Mouse (Mus musculus): ENCODE data around the gene Tubgcp2.

Gene Tubgcp2

GRCm38 (mm10) chr7:140036281-140037170 is at the start of gene Tubgcp2, which contains the start of gene Zfp511:
TSS of gene Tubgcp2 (minus strand) at chr7:140036669.
TSS of gene Zfp511 (plus strand) at chr7:140036391.
- DNase-seq (ENCODE audit: low read depth, low spot score): peak; percentile 89

- peak; percentile 56 for DNase-seq (ENCODE audit: low read depth, low spot score)
These were observed 45.8 kb upstream of the Tubgcp2 start, which contains the start of gene Caly for GRCm38 (mm10) chr7:140082242-140082678. TSS of gene Caly (minus strand) at chr7:140082548.

- DNase-seq (ENCODE audit: low read depth, low spot score): no peak
These were observed 45.2 kb upstream of the Tubgcp2 start for GRCm38 (mm10) chr7:140081408-140082241.

GRCm38 (mm10) chr7:140080503-140081156 is 44.2 kb upstream of the Tubgcp2 start:
- DNase-seq (ENCODE audit: low read depth, low spot score): peak; percentile 79

GRCm38 (mm10) chr7:140078711-140079110 is 42.2 kb upstream of the Tubgcp2 start:
- DNase-seq (ENCODE audit: low read depth, low spot score): peak; percentile 84

- no peak for DNase-seq (ENCODE audit: low read depth, low spot score)
These were observed 41.2 kb upstream of the Tubgcp2 start for GRCm38 (mm10) chr7:140077698-140078097.

GRCm38 (mm10) chr7:140070042-140070711 is 33.7 kb upstream of the Tubgcp2 start:
- DNase-seq (ENCODE audit: low read depth, low spot score): no peak

GRCm38 (mm10) chr7:140067397-140067796 is 30.9 kb upstream of the Tubgcp2 start:
- no peak for DNase-seq (ENCODE audit: low read depth, low spot score)

- DNase-seq (ENCODE audit: low read depth, low spot score): peak; percentile 85
These were observed 26.6 kb upstream of the Tubgcp2 start for GRCm38 (mm10) chr7:140063092-140063491.

- DNase-seq (ENCODE audit: low read depth, low spot score): peak; percentile 34
These were observed 25.8 kb upstream of the Tubgcp2 start for GRCm38 (mm10) chr7:140062307-140062706.

GRCm38 (mm10) chr7:140061832-140062130 is 25.3 kb upstream of the Tubgcp2 start:
- DNase-seq (ENCODE audit: low read depth, low spot score): no peak

- DNase-seq (ENCODE audit: low read depth, low spot score): peak; percentile 29
These were observed 24.7 kb upstream of the Tubgcp2 start for GRCm38 (mm10) chr7:140060936-140061831.

GRCm38 (mm10) chr7:140059601-140060000 is 23.1 kb upstream of the Tubgcp2 start:
- DNase-seq (ENCODE audit: low read depth, low spot score): no peak

GRCm38 (mm10) chr7:140058528-140058927 is 22.1 kb upstream of the Tubgcp2 start:
- no peak for DNase-seq (ENCODE audit: low read depth, low spot score)

- no peak for DNase-seq (ENCODE audit: low read depth, low spot score)
These were observed 21.2 kb upstream of the Tubgcp2 start for GRCm38 (mm10) chr7:140057413-140058407.

- DNase-seq (ENCODE audit: low read depth, low spot score): no peak
These were observed 17.7 kb upstream of the Tubgcp2 start for GRCm38 (mm10) chr7:140054124-140054523.

GRCm38 (mm10) chr7:140049115-140049689 is 12.7 kb upstream of the Tubgcp2 start:
- DNase-seq (ENCODE audit: low read depth, low spot score): peak; percentile 48

- DNase-seq (ENCODE audit: low read depth, low spot score): no peak
These were observed 12.1 kb upstream of the Tubgcp2 start, which contains the start of gene Msx3 for GRCm38 (mm10) chr7:140048361-140049114. TSS of gene Msx3 (minus strand) at chr7:140049089.

Data from CD4-positive, CD25-positive, alpha-beta regulatory T cell, adult 2 months (primary cell).